Mouse (Mus musculus) liver, embryonic 11.5 days (tissue): ENCODE results near the gene Sgce. TPM values are rescaled to one million over a fixed set of nuclear protein-coding genes. Genes with fewer than 3 reads are reported as not detected.
"Not testable (repeated sequence)": the region's sequence is repeated elsewhere in the genome, so short reads cannot be mapped to it uniquely, and the experiment has no call there.

Experiments used
- ATAC-seq: fragments of 200-750 bp; cut with Nextera tagmentation; replicated peaks from 2 replicates; pipeline ENCODE4 v1.8.0; 2017; ENCODE audit warnings: moderate number of reproducible peaks, mild to moderate bottlenecking, moderate TSS enrichment, moderate library complexity; ENCODE audit not compliant: low FRiP score
- DNase-seq: peaks from one replicate; pipeline ENCODE4 v3.0.0-alpha.2; 2017; ENCODE audit warnings: low spot score
- H3K27ac ChIP-seq: fragments of 300-500 bp; sonication (generic); 2 replicates; pipeline ENCODE4 v1.5.1; 2014; ENCODE audit warnings: mild to moderate bottlenecking, low read depth, low read length, control low read depth
- H3K27me3 ChIP-seq: fragments of 300-500 bp; sonication (generic); replicated peaks from 2 replicates; pipeline ENCODE4 v1.6.1; 2014; ENCODE audit warnings: low read length, mixed read lengths; ENCODE audit not compliant: control insufficient read depth, insufficient read depth
- H3K36me3 ChIP-seq: fragments of 300-500 bp; sonication (generic); 2 replicates; pipeline ENCODE4 v1.6.1; 2014; ENCODE audit warnings: mild to moderate bottlenecking, low read length, moderate library complexity, mixed read lengths; ENCODE audit not compliant: control insufficient read depth, insufficient read depth
- H3K4me1 ChIP-seq: fragments of 300-500 bp; sonication (generic); replicated peaks from 2 replicates; pipeline ENCODE4 v1.6.1; 2014; ENCODE audit warnings: low read length, mixed read lengths; ENCODE audit not compliant: control insufficient read depth, insufficient read depth
- H3K4me2 ChIP-seq: fragments of 300-500 bp; sonication (generic); 2 replicates; pipeline ENCODE4 v1.6.1; 2014; ENCODE audit warnings: mild to moderate bottlenecking, control low read depth, moderate library complexity
- H3K4me3 ChIP-seq: fragments of 300-500 bp; sonication (generic); 2 replicates; pipeline ENCODE4 v1.5.1; 2014; ENCODE audit warnings: low read depth, low read length, control low read depth
- H3K9ac ChIP-seq: fragments of 300-500 bp; sonication (generic); 2 replicates; pipeline ENCODE4 v1.6.1; 2014; ENCODE audit warnings: low read depth, low read length, control low read depth
- H3K9me3 ChIP-seq: fragments of 300-500 bp; sonication (generic); 2 replicates; pipeline ENCODE4 v1.6.1; 2016; ENCODE audit warnings: low read length, inconsistent platforms, mixed read lengths; ENCODE audit not compliant: control insufficient read depth
- WGBS: fragments of 180-500 bp; shearing (Covaris S2); extraction: QIAGEN DNeasy Blood & Tissue Kit; methylation state at CpG from one replicate; pipeline ENCODE4 v1.1.7; 2014; 5-methylcytosine and 5-hydroxymethylcytosine counted together
- polyA plus RNA-seq: library from polyadenylated mRNA; unstranded; fragments of >200 nt; fragmentation: Nextera tagmentation; extraction: Ambion mirVana; gene quantifications from 2 replicates; pipeline ENCODE4 v1.2.1, GENCODE M21; 2014

Gene Sgce
- polyA plus RNA-seq, result 24.0 and 24.7 TPM in 2 replicates

DNA sequence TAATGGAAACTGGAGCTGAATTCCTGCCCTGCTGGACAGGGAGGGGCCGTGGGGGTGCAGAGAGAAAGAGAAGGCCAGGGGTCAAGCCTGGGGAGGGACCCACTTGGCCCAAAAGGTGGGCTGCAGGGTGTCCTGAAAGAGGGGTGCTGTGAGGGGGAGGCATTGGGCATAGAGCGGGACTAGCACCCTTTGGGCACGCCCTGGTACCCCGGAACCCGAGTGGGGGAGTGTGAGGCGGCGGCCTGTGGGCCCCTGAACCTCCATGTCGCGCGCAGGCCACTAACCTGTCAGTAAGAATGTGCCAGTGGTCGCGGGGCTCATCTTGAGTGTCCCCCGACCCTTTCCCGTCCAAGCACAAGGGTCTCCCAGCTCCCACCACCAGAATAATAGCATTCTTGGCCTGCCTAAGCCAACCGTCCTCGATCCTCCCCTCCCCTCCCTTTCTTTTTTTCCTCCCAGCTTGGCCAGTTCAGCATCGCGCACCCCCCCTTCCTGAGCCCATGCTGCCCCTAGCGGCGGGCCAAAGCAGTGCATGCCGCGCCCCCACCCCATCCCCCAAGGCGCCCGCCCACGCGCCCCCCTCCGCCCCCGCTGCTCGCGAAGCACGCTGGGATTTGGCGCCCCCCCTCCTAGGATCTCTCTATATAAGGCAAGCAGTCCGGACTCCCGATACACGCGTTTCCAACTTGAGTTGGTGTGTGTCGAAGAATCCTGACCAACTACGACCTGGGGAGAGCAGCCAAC is at the start of gene Sgce, which contains the start of gene Peg10:
Gene Sgce (minus strand): TSS at position 512 of the 744 bp plus-strand sequence.
Gene Peg10 (plus strand): TSS at position 611 of the 744 bp plus-strand sequence.
- WGBS, result 46% methylated on average over 36 of the region's 38 CpGs
- H3K4me3 ChIP-seq, result peak within 1 kb of the TSS; percentile 53
- ATAC-seq (peak; percentile 23), DNase-seq (peak; percentile 78)
- peak within 1 kb of the TSS; percentile 68 for H3K4me2 ChIP-seq
- peaks cover 9% of the 10 kb centered on the region; the same call in 1 of the 2 replicates for H3K9me3 ChIP-seq
- H3K27me3 ChIP-seq, result no peaks in the 10 kb centered on the region
- no peaks in the 10 kb centered on the region for H3K36me3 ChIP-seq
- peaks cover 5% of the 10 kb centered on the region; the same call in 1 of the 2 replicates for H3K4me1 ChIP-seq
- H3K27ac ChIP-seq, result peak within 1 kb of the TSS; percentile 76
- peak within 1 kb of the TSS; percentile 48 for H3K9ac ChIP-seq

DNA sequence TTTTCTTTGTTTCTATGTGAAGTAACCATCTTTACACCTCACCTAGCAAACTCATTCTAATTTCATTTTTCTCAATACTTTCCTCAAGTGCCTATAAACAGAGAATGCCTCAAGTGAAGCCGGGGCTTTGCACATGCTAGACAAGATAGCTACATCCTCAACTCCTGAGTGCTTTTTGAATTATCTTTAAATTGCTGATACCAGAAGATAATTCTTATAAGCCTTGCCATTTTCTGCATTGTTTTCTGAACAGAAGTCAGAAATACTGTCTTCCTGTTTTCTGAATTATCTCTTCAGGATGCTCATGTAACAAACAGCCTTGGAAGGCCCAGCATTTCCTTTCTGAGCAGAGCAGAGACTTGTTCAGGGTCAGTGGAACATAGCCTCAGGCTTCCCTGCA is 49.3 kb upstream of the Sgce start:
- no peak overlapping the region for H3K9ac ChIP-seq
- H3K4me2 ChIP-seq, result no peak overlapping the region
- H3K9me3 ChIP-seq, result no peaks in the 10 kb centered on the region
- H3K27me3 ChIP-seq, result no peaks in the 10 kb centered on the region
- H3K36me3 ChIP-seq, result no peaks in the 10 kb centered on the region
- no peak overlapping the region for H3K27ac ChIP-seq
- 74% methylated on average over 1 of the region's 1 CpGs for WGBS
- H3K4me3 ChIP-seq, result no peak overlapping the region
- no peaks in the 10 kb centered on the region for H3K4me1 ChIP-seq
- DNase-seq (no peak), ATAC-seq (no peak)

DNA sequence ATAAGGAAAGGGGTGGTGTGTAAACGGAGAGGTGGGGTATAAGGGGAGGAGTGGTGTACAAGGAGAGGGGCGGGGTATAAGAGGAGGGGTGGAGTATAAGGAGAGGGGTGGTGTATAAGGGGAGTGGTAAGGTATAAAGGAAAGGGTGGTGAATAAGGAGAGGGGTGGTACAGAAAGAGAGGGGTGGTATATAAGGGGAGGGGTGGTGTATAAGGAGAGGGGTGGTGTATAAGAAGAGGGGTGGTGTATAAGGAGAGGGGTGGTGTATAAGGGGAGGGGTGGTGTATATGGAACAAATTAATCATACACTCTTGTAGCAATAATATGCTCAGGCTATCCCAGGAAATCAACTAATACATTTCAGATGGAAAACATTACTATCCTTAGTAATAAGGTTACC is 15.2 kb upstream of the Sgce start:
- DNase-seq, result no peak
- Histone ChIP-seq H3K4me3 (no peak overlapping the region), H3K36me3 (no peaks in the 10 kb centered on the region), H3K4me2 (no peak overlapping the region), H3K9ac (no peak overlapping the region), H3K9me3 (no peaks in the 10 kb centered on the region), H3K27ac (no peak overlapping the region), H3K27me3 (no peaks in the 10 kb centered on the region), H3K4me1 (no peaks in the 10 kb centered on the region)
- WGBS, result 48% methylated on average over 2 of the region's 2 CpGs
- peak; percentile 98 for ATAC-seq

DNA sequence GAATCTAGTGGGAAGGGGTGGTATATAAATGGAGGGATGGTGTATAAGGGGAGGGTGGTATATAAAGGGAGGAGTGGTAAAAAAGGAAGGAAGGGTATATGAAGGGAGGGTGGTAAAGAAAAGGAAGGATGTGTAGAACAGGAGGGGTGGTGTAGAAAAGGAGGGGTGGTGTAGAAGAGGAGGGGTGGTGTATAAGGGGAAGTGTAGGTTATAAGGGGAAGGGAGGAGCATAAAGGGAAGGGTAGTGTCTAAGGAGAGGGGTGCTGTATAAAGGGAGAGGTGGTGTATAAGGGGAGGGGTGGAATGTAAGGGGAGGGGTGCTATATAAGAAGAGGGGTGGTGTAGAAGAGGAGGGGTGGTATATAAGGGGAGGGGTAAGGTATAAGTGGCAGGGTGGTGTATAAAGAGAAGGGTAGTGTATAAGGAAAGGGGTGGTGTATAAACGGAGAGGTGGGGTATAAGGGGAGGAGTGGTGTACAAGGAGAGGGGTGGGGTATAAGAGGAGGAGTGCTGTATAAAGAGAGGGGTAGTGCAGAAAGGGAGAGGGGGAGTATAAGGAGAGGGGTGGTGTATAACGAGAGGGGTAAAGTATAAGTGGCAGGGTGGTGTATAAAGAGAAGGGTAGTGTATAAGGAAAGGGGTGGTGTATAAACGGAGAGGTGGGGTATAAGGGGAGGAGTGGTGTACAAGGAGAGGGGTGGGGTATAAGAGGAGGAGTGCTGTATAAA is 14.6 kb upstream of the Sgce start:
- H3K4me1 ChIP-seq, H3K27ac ChIP-seq, H3K4me3 ChIP-seq, H3K9ac ChIP-seq, H3K4me2 ChIP-seq, H3K27me3 ChIP-seq, H3K9me3 ChIP-seq, H3K36me3 ChIP-seq, DNase-seq: not testable (repeated sequence)
- 43% methylated on average over 3 of the region's 3 CpGs for WGBS
- peak; percentile 23; the same call in 1 of the 2 replicates for ATAC-seq

DNA sequence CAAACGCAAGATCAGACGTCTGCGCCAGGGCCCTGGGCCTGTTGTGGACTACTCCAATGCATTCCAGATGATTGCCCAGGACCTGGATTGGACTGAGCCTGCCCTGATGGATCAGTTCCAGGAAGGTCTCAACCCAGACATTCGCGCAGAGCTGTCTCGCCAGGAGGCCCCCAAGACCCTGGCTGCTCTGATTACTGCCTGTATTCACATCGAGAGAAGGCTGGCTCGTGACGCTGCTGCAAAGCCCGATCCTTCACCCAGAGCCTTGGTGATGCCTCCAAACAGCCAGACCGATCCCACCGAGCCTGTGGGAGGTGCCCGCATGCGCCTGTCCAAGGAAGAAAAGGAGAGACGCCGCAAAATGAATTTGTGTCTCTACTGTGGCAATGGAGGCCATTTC is 7.9 kb upstream of the Sgce start:
- Histone ChIP-seq H3K36me3 (peaks cover 9% of the 10 kb centered on the region), H3K4me1 (no peaks in the 10 kb centered on the region; the same call in 1 of the 2 replicates), H3K4me2 (no peak overlapping the region), H3K4me3 (no peak overlapping the region), H3K9me3 (0 out of 2 replicates have a peak, but pooled peaks cover 4% of the 10 kb centered on the region), H3K27ac (no peak overlapping the region), H3K27me3 (no peaks in the 10 kb centered on the region), H3K9ac (no peak overlapping the region)
- DNase-seq, result no peak
- 88% methylated on average over 16 of the region's 16 CpGs for WGBS
- ATAC-seq, result no peak

DNA sequence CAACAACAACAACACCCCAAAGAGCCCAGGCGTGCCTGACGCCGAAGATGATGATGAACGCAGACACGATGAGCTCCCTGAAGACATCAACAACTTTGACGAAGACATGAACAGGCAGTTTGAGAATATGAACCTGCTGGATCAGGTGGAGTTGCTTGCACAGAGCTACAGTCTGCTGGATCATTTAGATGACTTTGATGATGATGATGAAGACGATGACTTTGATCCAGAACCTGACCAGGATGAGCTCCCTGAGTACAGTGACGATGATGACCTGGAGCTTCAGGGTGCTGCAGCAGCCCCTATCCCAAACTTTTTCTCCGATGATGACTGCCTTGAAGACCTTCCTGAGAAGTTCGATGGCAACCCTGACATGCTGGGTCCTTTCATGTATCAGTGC is 7.3 kb upstream of the Sgce start:
- peaks cover 9% of the 10 kb centered on the region for H3K36me3 ChIP-seq
- WGBS, result 85% methylated on average over 10 of the region's 10 CpGs
- H3K27me3 ChIP-seq, result no peaks in the 10 kb centered on the region
- DNase-seq, result no peak
- H3K9me3 ChIP-seq, result 0 out of 2 replicates have a peak, but pooled peaks cover 4% of the 10 kb centered on the region
- ATAC-seq, result no peak
- no peak overlapping the region for H3K4me3 ChIP-seq
- H3K4me1 ChIP-seq, result no peaks in the 10 kb centered on the region; the same call in 1 of the 2 replicates
- no peak overlapping the region for H3K9ac ChIP-seq
- H3K27ac ChIP-seq, result no peak overlapping the region
- no peak overlapping the region for H3K4me2 ChIP-seq

DNA sequence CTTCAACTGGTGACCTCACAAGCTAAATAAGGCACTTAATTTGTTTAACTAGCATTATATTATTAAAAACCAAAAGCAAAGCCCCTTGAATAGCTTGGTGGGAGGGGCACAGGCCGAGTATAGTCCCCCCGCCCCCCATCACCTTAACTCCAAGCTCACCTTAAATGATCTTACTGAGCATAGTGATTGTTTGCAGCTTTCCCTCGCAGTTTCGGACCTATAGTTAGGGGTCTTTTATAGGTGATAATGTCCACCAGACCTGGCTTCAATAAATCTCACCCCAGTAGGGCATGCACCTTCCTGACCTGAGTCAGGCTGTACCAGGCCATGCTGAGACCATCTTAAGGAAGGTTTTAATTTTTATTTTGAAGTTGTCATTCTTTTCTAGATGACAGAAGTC is 4.3 kb upstream of the Sgce start:
- no peaks in the 10 kb centered on the region; the same call in 1 of the 2 replicates for H3K4me1 ChIP-seq
- peaks cover 9% of the 10 kb centered on the region; the same call in 1 of the 2 replicates for H3K36me3 ChIP-seq
- H3K27me3 ChIP-seq, result no peaks in the 10 kb centered on the region
- no peak overlapping the region for H3K27ac ChIP-seq
- H3K4me3 ChIP-seq, result no peak overlapping the region
- H3K9ac ChIP-seq, result no peak overlapping the region
- peaks cover 13% of the 10 kb centered on the region; the same call in 1 of the 2 replicates for H3K9me3 ChIP-seq
- 66% methylated on average over 4 of the region's 4 CpGs for WGBS
- ATAC-seq, result no peak
- DNase-seq, result no peak
- no peak overlapping the region for H3K4me2 ChIP-seq

DNA sequence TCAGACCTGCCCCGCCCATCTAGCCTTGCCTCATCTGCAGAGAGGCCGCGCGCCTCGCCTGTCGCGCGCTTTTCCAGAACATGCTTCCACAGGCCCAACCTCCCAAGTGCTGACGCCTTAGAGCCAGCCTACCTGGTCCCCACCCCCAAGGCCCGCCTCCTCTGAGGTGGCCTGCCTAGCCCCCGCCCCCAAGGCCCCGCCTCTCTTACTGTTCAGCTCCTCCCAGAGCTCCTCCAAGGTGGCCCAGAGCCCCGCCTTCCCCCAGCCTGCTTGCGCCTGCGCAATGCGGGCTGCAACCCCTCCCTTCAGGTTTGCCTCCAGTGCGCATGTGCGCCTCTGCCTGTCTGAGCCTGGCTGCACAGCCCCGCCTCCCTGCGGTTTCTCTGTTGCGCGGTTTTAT is 2.1 kb upstream of the Sgce start:
- WGBS, result 51% methylated on average over 22 of the region's 22 CpGs
- peak; percentile 95 for ATAC-seq
- Histone ChIP-seq H3K9ac (no peak overlapping the region), H3K27me3 (no peaks in the 10 kb centered on the region), H3K4me1 (no peaks in the 10 kb centered on the region; the same call in 1 of the 2 replicates), H3K27ac (no peak overlapping the region), H3K4me3 (peak overlapping the region; percentile 53; the same call in 1 of the 2 replicates), H3K36me3 (no peaks in the 10 kb centered on the region), H3K4me2 (peak overlapping the region; percentile 68), H3K9me3 (peaks cover 9% of the 10 kb centered on the region; the same call in 1 of the 2 replicates)
- peak; percentile 90 for DNase-seq
